Mouse (Mus musculus) hindlimb bud, embryonic 11.5 days (tissue): Measurements from ENCODE around the gene Fam219b.

Experiments used
- DNase-seq: peaks from one replicate; pipeline ENCODE4 v3.0.0-alpha.2; 2012; ENCODE audit warnings: low read depth, low spot score; ENCODE audit errors: extremely low spot score

Fam219b gene

GRCm38 (mm10) chr9:57561711-57562099, 24.4 kb downstream of the Fam219b start:
- DNase-seq = no peak

DNA sequence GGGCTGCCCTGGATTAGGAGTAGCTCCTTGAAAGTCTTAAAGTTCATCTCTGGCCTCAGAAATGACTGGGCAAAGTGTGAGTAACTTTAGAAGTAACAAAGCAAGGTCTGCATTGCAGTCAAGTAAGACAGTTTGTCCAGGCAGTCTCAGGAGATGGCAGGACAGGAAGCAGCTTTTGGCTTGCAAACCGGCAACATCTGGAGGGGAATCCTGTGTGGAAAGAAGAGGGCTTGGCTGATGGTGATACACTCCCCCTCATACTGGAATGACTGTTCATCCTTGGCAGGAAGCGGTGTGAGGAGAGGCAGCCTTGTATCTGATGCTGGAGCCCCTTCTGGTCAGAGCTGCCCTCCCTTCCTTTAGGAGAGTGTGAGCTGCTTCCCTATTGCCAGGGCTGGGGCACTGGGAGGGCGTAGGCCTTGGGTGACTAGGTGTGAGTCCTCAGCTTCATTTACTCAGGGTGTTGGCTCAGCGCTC, 25.6 kb downstream of the Fam219b start:
- DNase-seq = no peak

DNA sequence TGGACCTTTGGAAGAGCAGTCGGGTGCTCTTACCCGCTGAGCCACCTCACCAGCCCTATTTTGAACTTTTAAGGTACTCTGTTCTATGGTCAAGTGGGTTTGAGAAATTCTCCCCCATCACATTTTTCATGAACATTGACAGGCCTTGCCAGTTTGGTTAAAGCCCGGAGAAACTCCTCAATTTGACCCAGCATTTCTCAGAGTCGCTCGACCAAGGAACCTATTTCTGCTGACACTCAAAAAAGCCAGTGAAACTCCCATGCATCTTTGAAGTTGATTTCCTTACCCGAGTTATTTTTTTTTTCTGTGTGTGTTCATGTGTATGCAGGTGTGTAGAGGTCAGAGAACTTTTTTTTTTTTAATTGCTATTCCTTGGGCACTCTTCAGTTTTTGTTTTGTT, 27.3 kb downstream of the Fam219b start:
- DNase-seq = no peak

GRCm38 (mm10) chr9:57565741-57566221, 28.5 kb downstream of the Fam219b start:
- no peak for DNase-seq

DNA sequence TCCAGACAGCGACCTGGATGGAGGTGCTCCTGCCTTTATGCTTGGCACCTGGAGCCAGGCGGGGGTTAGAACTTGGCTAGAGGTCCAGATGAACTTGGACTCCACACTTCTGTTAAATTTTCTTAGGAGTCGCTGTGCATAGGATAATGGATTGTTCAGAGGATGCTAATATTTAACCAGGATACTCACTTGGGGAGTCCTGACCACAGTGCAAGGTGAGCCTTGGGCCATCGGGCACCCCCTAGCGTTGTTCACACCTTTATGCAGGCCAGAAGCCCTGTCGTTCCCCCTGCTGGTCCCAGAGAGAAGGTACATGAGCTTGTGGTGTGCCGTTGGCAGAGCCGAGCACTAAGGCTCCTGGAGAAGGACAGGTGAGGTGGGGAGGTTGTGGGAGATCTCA, 29.5 kb downstream of the Fam219b start:
- no peak for DNase-seq

DNA sequence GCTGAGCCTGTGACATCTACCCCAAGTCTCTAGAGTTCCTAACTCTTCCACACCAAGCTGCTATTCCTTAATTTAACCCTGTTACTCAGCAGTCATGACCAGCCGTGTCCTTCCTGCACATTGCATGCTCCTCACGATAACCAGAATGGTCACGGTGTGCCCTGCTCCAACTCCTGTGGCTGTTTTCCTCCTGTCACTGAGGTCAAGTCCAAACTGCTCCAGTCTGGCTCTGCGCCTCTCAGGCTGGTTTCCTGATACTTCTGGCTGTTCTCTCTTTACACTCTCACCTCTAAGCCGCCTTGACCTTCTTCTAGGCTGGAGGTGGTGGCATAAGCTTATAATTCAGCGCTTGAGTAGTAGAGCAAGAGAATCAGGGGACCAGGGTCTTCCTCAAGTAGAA, 31.2 kb downstream of the Fam219b start:
- DNase-seq = no peak

- DNase-seq = no peak
These were observed 37.1 kb downstream of the Fam219b start for GRCm38 (mm10) chr9:57574397-57574796.

- DNase-seq = no peak
These were observed 38.2 kb downstream of the Fam219b start for GRCm38 (mm10) chr9:57575577-57575976.

GRCm38 (mm10) chr9:57577144-57577849, 40.0 kb downstream of the Fam219b start:
- DNase-seq = no peak

- no peak for DNase-seq
These were observed 47.7 kb downstream of the Fam219b start for GRCm38 (mm10) chr9:57584991-57585390.

GRCm38 (mm10) chr9:57589224-57590126, 52.1 kb downstream of the Fam219b start, which contains the start of gene Ulk3:
Gene Ulk3, plus strand, starts transcription at chr9:57589452.
- no peak for DNase-seq

GRCm38 (mm10) chr9:57590726-57591125, 53.4 kb downstream of the Fam219b start:
- no peak for DNase-seq
